Mouse (Mus musculus) intestine, embryonic 16.5 days (tissue): Measurements from ENCODE around the gene Cdyl2. TPM values are rescaled to one million over a fixed set of nuclear protein-coding genes. Genes with fewer than 3 reads are reported as not detected.

Source experiments
- ATAC-seq: fragments of 200-750 bp; cut with Nextera tagmentation; 2 replicates; pipeline ENCODE4 v1.8.0; 2017; ENCODE audit warnings: moderate TSS enrichment, moderate library complexity
- H3K27ac ChIP-seq: fragments of 300-500 bp; sonication (generic); 2 replicates; pipeline ENCODE4 v1.5.1; 2014; ENCODE audit warnings: mild to moderate bottlenecking, low read length
- H3K27me3 ChIP-seq: fragments of 300-500 bp; sonication (generic); replicated peaks from 2 replicates; pipeline ENCODE4 v1.6.1; 2014; ENCODE audit warnings: low read length, control low read depth, mixed read lengths; ENCODE audit not compliant: control insufficient read depth, insufficient read depth
- H3K36me3 ChIP-seq: fragments of 300-500 bp; sonication (generic); 2 replicates; pipeline ENCODE4 v1.6.1; 2014; ENCODE audit warnings: low read length, control low read depth; ENCODE audit not compliant: control insufficient read depth, insufficient read depth
- H3K4me1 ChIP-seq: fragments of 300-500 bp; sonication (generic); 2 replicates; pipeline ENCODE4 v1.6.1; 2014; ENCODE audit warnings: low read length, control low read depth, mixed read lengths; ENCODE audit not compliant: control insufficient read depth, insufficient read depth
- H3K4me2 ChIP-seq: fragments of 300-500 bp; sonication (generic); 2 replicates; pipeline ENCODE4 v1.6.1; 2014; ENCODE audit warnings: low read depth, low read length, control low read depth
- H3K4me3 ChIP-seq: fragments of 300-500 bp; sonication (generic); 2 replicates; pipeline ENCODE4 v1.5.1; 2014; ENCODE audit warnings: mild to moderate bottlenecking, low read length
- H3K9ac ChIP-seq: fragments of 300-500 bp; sonication (generic); 2 replicates; pipeline ENCODE4 v1.6.1; 2014; ENCODE audit warnings: low read depth, low read length
- H3K9me3 ChIP-seq: fragments of 300-500 bp; sonication (generic); 2 replicates; pipeline ENCODE4 v1.6.1; 2016; ENCODE audit warnings: low read length, control low read depth; ENCODE audit not compliant: control insufficient read depth
- WGBS: fragments of 180-500 bp; shearing (Covaris S2); extraction: QIAGEN DNeasy Blood & Tissue Kit; methylation state at CpG from one replicate; pipeline ENCODE4 v1.1.7; 2014; 5-methylcytosine and 5-hydroxymethylcytosine counted together
- polyA plus RNA-seq: library from polyadenylated mRNA; unstranded; fragments of >200 nt; fragmentation: Nextera tagmentation; extraction: Ambion mirVana; gene quantifications from 2 replicates; pipeline ENCODE4 v1.2.1, GENCODE M21; 2015

The Cdyl2 gene
- polyA plus RNA-seq, 1 experiment from 2014 or later: 4.3 TPM

GRCm38 (mm10) chr8:116621158-116621961 is 111.4 kb downstream of the Cdyl2 start:
- H3K27me3 ChIP-seq: no peaks in the 10 kb centered on the region
- H3K36me3 ChIP-seq: no peaks in the 10 kb centered on the region
- H3K4me2 ChIP-seq: no peak overlapping the region
- H3K4me3 ChIP-seq: no peak overlapping the region
- 49% methylated on average over 21 of the region's 21 CpGs for WGBS
- no peaks in the 10 kb centered on the region for H3K9me3 ChIP-seq
- no peaks in the 10 kb centered on the region; the same call in 1 of the 2 replicates for H3K4me1 ChIP-seq
- ATAC-seq: no peak
- H3K27ac ChIP-seq: no peak overlapping the region
- H3K9ac ChIP-seq: no peak overlapping the region

GRCm38 (mm10) chr8:116619686-116620320 is 113.0 kb downstream of the Cdyl2 start:
- Histone ChIP-seq H3K36me3 (no peaks in the 10 kb centered on the region), H3K4me1 (no peaks in the 10 kb centered on the region; the same call in 1 of the 2 replicates), H3K9me3 (no peaks in the 10 kb centered on the region), H3K4me3 (no peak overlapping the region), H3K9ac (no peak overlapping the region), H3K27ac (no peak overlapping the region), H3K4me2 (no peak overlapping the region), H3K27me3 (no peaks in the 10 kb centered on the region)
- WGBS: 71% methylated on average over 19 of the region's 19 CpGs
- no peak for ATAC-seq

GRCm38 (mm10) chr8:116619221-116619620 is 113.6 kb downstream of the Cdyl2 start:
- Histone ChIP-seq H3K9ac (no peak overlapping the region), H3K27me3 (no peaks in the 10 kb centered on the region), H3K36me3 (no peaks in the 10 kb centered on the region), H3K27ac (no peak overlapping the region), H3K4me3 (no peak overlapping the region), H3K9me3 (no peaks in the 10 kb centered on the region), H3K4me1 (no peaks in the 10 kb centered on the region; the same call in 1 of the 2 replicates), H3K4me2 (no peak overlapping the region)
- 90% methylated on average over 5 of the region's 5 CpGs for WGBS
- no peak for ATAC-seq

GRCm38 (mm10) chr8:116618797-116619196 is 114.0 kb downstream of the Cdyl2 start:
- Histone ChIP-seq H3K9ac (no peak overlapping the region), H3K27me3 (no peaks in the 10 kb centered on the region), H3K27ac (no peak overlapping the region), H3K36me3 (no peaks in the 10 kb centered on the region), H3K4me3 (no peak overlapping the region), H3K9me3 (no peaks in the 10 kb centered on the region), H3K4me2 (no peak overlapping the region), H3K4me1 (no peaks in the 10 kb centered on the region; the same call in 1 of the 2 replicates)
- 87% methylated on average over 10 of the region's 10 CpGs for WGBS
- ATAC-seq: no peak

- Histone ChIP-seq H3K27me3 (no peaks in the 10 kb centered on the region), H3K9me3 (no peaks in the 10 kb centered on the region), H3K4me1 (no peaks in the 10 kb centered on the region; the same call in 1 of the 2 replicates), H3K9ac (no peak overlapping the region), H3K4me2 (no peak overlapping the region), H3K27ac (no peak overlapping the region), H3K4me3 (no peak overlapping the region), H3K36me3 (no peaks in the 10 kb centered on the region)
- 76% methylated on average over 4 of the region's 4 CpGs for WGBS
- ATAC-seq: no peak
These were observed 114.9 kb downstream of the Cdyl2 start for GRCm38 (mm10) chr8:116617891-116618290.

GRCm38 (mm10) chr8:116616369-116616768 is 116.4 kb downstream of the Cdyl2 start:
- no peak for ATAC-seq
- Histone ChIP-seq H3K36me3 (no peaks in the 10 kb centered on the region), H3K4me3 (no peak overlapping the region), H3K27ac (no peak overlapping the region), H3K4me1 (no peaks in the 10 kb centered on the region), H3K4me2 (no peak overlapping the region), H3K9ac (no peak overlapping the region), H3K27me3 (no peaks in the 10 kb centered on the region), H3K9me3 (no peaks in the 10 kb centered on the region)

GRCm38 (mm10) chr8:116614901-116615300 is 117.9 kb downstream of the Cdyl2 start:
- Histone ChIP-seq H3K27ac (no peak overlapping the region), H3K9me3 (no peaks in the 10 kb centered on the region), H3K4me3 (no peak overlapping the region), H3K36me3 (no peaks in the 10 kb centered on the region), H3K27me3 (no peaks in the 10 kb centered on the region), H3K9ac (no peak overlapping the region), H3K4me1 (no peaks in the 10 kb centered on the region), H3K4me2 (no peak overlapping the region)
- WGBS: 82% methylated on average over 7 of the region's 7 CpGs
- no peak for ATAC-seq

- Histone ChIP-seq H3K4me2 (no peak overlapping the region), H3K36me3 (no peaks in the 10 kb centered on the region), H3K27me3 (no peaks in the 10 kb centered on the region), H3K4me3 (no peak overlapping the region), H3K9me3 (no peaks in the 10 kb centered on the region), H3K4me1 (no peaks in the 10 kb centered on the region), H3K9ac (no peak overlapping the region), H3K27ac (no peak overlapping the region)
- 44% methylated on average over 13 of the region's 13 CpGs for WGBS
- ATAC-seq: no peak
These were observed 126.6 kb downstream of the Cdyl2 start for GRCm38 (mm10) chr8:116606171-116606570.

GRCm38 (mm10) chr8:116602806-116603205 is 130.0 kb downstream of the Cdyl2 start:
- no peaks in the 10 kb centered on the region for H3K27me3 ChIP-seq
- H3K9me3 ChIP-seq: no peaks in the 10 kb centered on the region
- no peaks in the 10 kb centered on the region for H3K4me1 ChIP-seq
- H3K4me2 ChIP-seq: no peak overlapping the region
- no peak overlapping the region for H3K9ac ChIP-seq
- ATAC-seq: no peak
- H3K4me3 ChIP-seq: no peak overlapping the region
- 92% methylated on average over 4 of the region's 4 CpGs for WGBS
- no peak overlapping the region for H3K27ac ChIP-seq
- no peaks in the 10 kb centered on the region for H3K36me3 ChIP-seq
